Mouse (Mus musculus) adrenal gland, postnatal 4 days (tissue): ENCODE results near the gene Clmn. TPM values are rescaled to one million over a fixed set of nuclear protein-coding genes. Genes with fewer than 3 reads are reported as not detected.

Experiments
- DNase-seq, 2 experiments: peaks; one replicate each; pipeline ENCODE4 v3.0.0; 2021 to 2022; ENCODE audit warnings: low spot score in 2 of 2, mixed read lengths in 2 of 2
- total RNA-seq, 2 experiments: library from RNA; stranded (reverse); gene quantifications; 2 replicates each; pipeline ENCODE4 v1.2.3; 2021

The Clmn gene
- total RNA-seq, 2 experiments from 2014 or later = 20.3 to 26.9 TPM

DNA sequence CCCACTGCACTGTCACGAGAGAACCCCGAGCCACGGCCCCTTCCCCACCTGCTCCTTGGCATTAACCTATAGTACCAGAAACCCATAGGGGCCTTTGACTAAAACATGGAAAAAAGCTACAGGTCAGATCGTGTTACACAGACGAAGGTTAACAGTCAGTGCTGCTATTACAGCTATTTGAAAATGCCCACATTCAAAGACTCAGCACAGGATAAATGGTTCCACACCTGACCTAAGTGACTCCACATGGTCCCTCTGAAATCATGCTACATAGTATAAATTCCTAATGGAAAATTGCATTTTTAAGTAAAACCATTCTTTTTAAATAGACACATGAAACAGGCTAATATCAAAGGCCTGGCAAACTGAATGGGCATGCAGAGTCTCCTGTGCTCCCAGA, 148.5 kb downstream of the Clmn start:
- DNase-seq = no peak

DNA sequence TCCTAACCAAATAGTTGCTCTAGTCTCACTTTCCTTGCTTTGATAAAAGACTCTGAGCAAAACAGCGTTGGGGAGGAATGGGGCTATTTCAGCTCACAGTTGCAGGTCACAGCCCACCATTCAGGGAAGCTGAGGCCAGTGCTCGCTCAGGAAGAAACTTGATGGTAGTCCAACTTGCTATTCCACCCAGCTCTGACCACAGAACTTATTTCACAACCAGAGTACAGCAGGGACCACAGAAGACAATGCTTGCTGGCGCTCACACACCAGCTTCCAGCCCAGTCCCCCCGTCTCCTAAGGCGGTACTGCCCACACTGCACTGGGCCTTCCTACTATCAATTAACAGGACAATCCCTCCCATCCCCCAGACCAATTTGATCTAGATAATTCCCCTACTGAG, 149.4 kb downstream of the Clmn start:
- DNase-seq = no peak

Other genes starting within 250 kb of the Clmn start
- gene Dicer1, start 113.1 kb downstream of the Clmn start, total RNA-seq = 10 to 100 TPM; 71.2 to 73.1 TPM
- 10 to 100 TPM; 11.3 to 11.7 TPM for gene Syne3, start 144.7 kb upstream of the Clmn start, total RNA-seq
- gene Glrx5, start 167.6 kb upstream of the Clmn start, total RNA-seq = 100 to 1,000 TPM; 134 to 139 TPM